Mouse (Mus musculus) cerebellum, postnatal 4 days (tissue): ENCODE measurements around the gene Kremen1.
A peak's percentile ranks its signal among the peaks of the same experiment; 100 is the strongest.

Experiments used
- DNase-seq, 2 experiments: peaks; one replicate each; pipeline ENCODE4 v3.0.0; 2022; ENCODE audit warnings: low spot score in 2 of 2, mixed read lengths in 1 of 2

The Kremen1 gene

GRCm38 (mm10) chr11:5269846-5270461 lies 8.6 kb upstream of the Kremen1 start:
- DNase-seq, result no peak

GRCm38 (mm10) chr11:5265764-5266163 lies 4.4 kb upstream of the Kremen1 start:
- DNase-seq, result no peak

GRCm38 (mm10) chr11:5263078-5263730 lies 1.8 kb upstream of the Kremen1 start:
- no peak for DNase-seq

- DNase-seq, result peak in 1 of 2 experiments; percentile 41
These were observed 357 bp downstream of the Kremen1 start for GRCm38 (mm10) chr11:5260942-5261459.

GRCm38 (mm10) chr11:5259944-5260598 lies 1.3 kb downstream of the Kremen1 start:
- DNase-seq, result no peak

GRCm38 (mm10) chr11:5258036-5258435 lies 3.3 kb downstream of the Kremen1 start:
- DNase-seq, result no peak

- DNase-seq, result no peak
These were observed 4.1 kb downstream of the Kremen1 start for GRCm38 (mm10) chr11:5257151-5257862.

GRCm38 (mm10) chr11:5255509-5256014 lies 5.8 kb downstream of the Kremen1 start:
- no peak for DNase-seq

GRCm38 (mm10) chr11:5254016-5254415 lies 7.3 kb downstream of the Kremen1 start:
- DNase-seq, result no peak

- DNase-seq, result no peak
These were observed 7.8 kb downstream of the Kremen1 start for GRCm38 (mm10) chr11:5253528-5253927.

- no peak for DNase-seq
These were observed 8.6 kb downstream of the Kremen1 start for GRCm38 (mm10) chr11:5252727-5253126.

GRCm38 (mm10) chr11:5251112-5251511 lies 10.2 kb downstream of the Kremen1 start:
- no peak for DNase-seq

GRCm38 (mm10) chr11:5248200-5248599 lies 13.2 kb downstream of the Kremen1 start:
- no peak for DNase-seq

GRCm38 (mm10) chr11:5245431-5245830 lies 15.9 kb downstream of the Kremen1 start:
- no peak for DNase-seq

GRCm38 (mm10) chr11:5244749-5245130 lies 16.6 kb downstream of the Kremen1 start:
- no peak for DNase-seq

GRCm38 (mm10) chr11:5243812-5244748 lies 17.3 kb downstream of the Kremen1 start:
- DNase-seq, result no peak

GRCm38 (mm10) chr11:5243208-5243607 lies 18.1 kb downstream of the Kremen1 start:
- no peak for DNase-seq

GRCm38 (mm10) chr11:5242158-5242557 lies 19.2 kb downstream of the Kremen1 start:
- no peak for DNase-seq

- DNase-seq, result no peak
These were observed 21.4 kb downstream of the Kremen1 start for GRCm38 (mm10) chr11:5239706-5240690.
